Mouse (Mus musculus) spleen, adult 12 weeks (tissue): ENCODE measurements around the gene Ccdc77.
"Not testable (repeated sequence)": the region's sequence is repeated elsewhere in the genome, so short reads cannot be mapped to it uniquely, and the experiment has no call there.

Experiments used
- DNase-seq: peaks from one replicate; pipeline ENCODE4 v3.0.0; 2022; ENCODE audit warnings: low spot score

Ccdc77 gene

GRCm38 (mm10) chr6:120309787-120310186, 54.4 kb downstream of the Ccdc77 start:
- DNase-seq: no peak

DNA sequence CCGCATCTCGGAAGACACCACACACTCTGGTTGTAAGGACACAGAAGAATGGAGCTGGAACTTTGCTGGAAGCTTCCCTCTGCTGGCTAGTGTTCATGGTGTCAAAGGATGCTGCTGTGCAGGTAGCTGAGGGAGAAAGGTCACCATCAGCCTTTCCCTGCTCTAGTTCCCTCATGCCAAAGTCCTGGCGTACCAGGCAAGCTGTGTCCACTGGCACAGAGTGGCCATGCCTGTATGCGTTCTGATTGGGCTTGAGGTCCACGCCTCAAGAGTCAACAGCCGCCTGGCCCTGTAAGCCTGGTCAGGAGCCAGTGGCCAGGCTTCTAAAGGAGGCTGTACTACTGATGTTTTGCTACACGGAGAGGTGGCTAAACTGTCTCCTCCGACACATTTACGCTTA, 54.8 kb downstream of the Ccdc77 start:
- no peak for DNase-seq

GRCm38 (mm10) chr6:120306859-120307594, 57.1 kb downstream of the Ccdc77 start:
- DNase-seq: no peak

DNA sequence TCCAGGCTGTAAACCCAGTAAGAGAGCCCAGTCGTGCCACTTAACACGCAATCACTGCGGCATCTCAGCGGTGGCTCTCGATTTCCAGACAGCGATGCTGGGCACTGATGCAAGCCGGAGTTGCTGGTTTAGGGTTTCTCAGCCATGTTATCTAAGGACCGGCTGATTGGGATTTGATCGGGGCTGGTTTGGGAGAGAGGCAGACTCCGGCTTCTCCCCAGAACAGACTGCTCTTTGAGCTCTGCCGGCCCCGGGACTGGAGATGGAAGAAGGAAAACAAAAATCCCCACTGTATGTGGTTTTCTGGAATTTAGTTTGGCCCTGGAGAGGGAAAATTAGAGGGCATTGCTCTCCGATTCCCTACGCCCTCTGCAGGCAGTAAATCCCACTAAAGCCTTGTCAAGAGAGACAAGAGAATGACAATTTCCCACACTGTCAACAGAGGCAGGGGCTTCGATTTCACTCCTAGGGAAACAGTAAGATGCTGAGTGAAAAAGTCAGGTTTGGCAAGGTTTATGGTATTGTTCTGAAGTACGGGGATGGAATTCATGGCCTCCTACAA, 61.3 kb downstream of the Ccdc77 start:
- no peak for DNase-seq

DNA sequence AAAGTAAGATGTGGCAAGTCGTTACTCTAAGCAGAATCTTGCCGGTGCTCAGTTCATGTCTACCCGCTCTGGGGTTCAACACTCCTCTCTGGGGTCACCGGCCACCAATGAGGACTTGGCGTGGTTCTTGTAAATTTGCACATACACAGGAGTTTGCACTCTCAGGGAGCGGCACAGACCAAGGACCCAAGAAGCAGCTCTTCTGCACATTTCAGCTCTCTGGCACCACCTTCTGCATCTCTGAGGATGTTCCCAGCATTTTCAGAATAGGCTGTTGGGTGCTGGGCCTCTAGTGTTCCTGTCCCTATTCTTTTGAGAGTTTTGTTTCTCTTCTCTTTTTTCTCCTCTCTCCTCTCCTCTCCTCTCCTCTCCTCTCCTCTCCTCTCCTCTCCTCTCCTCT, 63.0 kb downstream of the Ccdc77 start:
- DNase-seq: no peak

GRCm38 (mm10) chr6:120296589-120296988, 67.6 kb downstream of the Ccdc77 start:
- DNase-seq: not testable (repeated sequence)

- DNase-seq: no peak
Measured at GRCm38 (mm10) chr6:120294785-120295133, 69.4 kb downstream of the Ccdc77 start.

- no peak for DNase-seq
Measured at GRCm38 (mm10) chr6:120294056-120294784, 70.0 kb downstream of the Ccdc77 start, which contains the start of the genes D330020A13Rik and B4galnt3. TSS of gene D330020A13Rik (plus strand) at chr6:120294364. TSS of gene B4galnt3 (minus strand) at chr6:120294559.

DNA sequence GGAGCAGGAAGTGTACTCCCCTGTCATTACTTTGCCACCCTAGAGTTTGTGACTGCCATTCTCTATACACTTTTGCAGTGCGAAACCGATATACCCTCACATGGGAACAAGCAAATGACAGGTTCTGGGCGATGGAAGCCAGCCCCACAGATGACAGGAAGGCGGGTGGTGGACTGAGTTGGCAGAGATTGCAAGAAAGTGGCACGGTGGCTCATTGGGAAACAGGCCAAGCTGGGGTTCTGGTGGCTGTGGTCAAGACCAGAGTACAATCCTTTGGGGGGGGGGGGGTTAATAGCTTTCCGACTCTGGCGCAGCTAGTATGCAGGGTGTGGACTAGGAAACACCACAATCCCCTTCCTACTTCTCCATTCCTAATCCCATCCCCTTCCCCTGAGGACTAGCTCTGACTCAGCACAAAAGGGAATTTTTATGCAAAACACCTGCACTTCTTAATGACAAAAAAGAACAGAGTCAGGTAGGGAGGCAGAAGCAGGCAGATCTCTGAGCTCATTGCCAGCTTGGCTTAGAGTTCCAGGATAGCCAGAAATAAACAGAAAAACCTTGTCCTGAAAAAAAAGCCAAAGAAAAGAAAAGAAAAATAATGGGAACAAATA, 72.7 kb downstream of the Ccdc77 start:
- no peak for DNase-seq

GRCm38 (mm10) chr6:120289430-120289829, 74.7 kb downstream of the Ccdc77 start:
- DNase-seq: no peak

DNA sequence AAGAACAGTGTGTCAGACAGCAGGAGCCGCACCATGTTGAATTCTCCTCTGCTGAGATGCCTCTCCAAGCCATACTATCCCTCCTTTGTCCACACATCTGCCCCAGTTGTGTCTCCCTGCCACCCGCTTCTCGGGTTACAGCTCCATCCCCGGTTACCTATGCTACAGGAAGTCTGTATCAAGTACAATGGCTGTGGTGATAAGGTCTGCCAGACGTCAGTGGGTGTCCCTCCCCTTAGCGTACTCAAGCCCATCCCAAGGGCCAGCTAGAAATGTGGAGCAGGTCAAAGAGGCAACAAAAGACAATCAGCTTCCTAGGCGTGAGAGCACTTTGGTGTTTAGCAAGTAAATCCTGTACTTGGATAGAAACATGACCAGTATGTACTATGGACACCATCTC, 75.6 kb downstream of the Ccdc77 start:
- no peak for DNase-seq

GRCm38 (mm10) chr6:120287279-120287678, 76.9 kb downstream of the Ccdc77 start:
- DNase-seq: no peak

DNA sequence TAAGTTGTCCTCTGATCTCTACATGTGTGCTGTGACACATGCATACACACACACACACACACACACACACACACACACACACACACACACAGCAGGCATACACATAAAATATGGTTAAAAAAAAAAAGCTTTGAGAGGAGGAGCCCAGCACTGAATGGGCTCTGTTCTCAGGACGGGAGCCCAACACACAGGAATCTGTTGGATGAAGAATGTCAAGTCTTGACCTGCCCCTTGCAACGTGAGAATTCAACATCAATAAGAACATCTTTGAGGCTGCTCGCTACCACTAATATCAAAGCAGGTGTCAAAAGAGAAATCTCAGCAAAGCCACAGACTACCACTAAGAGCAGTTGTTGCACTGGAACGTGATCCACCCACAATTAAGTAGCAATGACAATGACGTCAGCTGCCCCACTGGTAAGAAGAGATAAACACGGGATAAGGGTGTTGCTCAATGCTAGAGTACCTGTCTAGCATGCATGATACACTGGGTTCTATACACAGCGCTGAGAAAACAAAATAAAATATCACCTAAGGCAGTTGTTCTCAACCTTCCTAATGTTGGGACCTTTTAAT, 87.2 kb downstream of the Ccdc77 start:
- no peak for DNase-seq

DNA sequence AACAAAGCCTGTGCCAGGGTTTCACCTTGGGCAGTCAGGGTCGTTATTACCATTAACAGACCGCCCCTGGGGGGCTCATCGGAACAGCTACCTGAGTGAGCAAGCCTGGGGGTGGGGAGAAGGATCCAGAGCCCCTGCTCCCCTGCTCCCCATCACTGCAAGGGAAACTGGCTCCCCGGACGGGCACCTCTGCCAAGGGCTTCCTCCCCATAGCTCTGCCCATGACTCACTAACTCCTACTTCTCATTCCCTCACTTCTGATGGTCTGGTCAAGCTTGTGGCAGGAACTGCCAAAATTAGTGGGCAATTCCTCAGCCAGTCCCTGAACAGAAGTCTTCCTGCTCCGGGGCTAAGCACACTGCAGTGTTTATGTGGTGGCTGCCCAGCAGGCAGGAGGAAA, 88.9 kb downstream of the Ccdc77 start:
- no peak for DNase-seq

- DNase-seq: no peak
Measured at GRCm38 (mm10) chr6:120274887-120275286, 89.3 kb downstream of the Ccdc77 start.
